Mouse (Mus musculus) forebrain, embryonic 12.5 days (tissue): ENCODE measurements at regions not wholly inside any gene's neighbourhood (a gene's known extent, or its start where the extent isn't known, plus 50 kb on each side); places are given as distances from the start of the nearest gene placed in this dataset.

ENCODE experiments used
- ATAC-seq: fragments of 200-750 bp; cut with Nextera tagmentation; 2 replicates; pipeline ENCODE4 v1.8.0; 2017; ENCODE audit warnings: moderate TSS enrichment; ENCODE audit not compliant: low FRiP score
- H3K27ac ChIP-seq: fragments of 300-500 bp; sonication (generic); 2 replicates; pipeline ENCODE4 v1.5.1; 2016; ENCODE audit warnings: mild to moderate bottlenecking
- H3K27me3 ChIP-seq: fragments of 300-500 bp; sonication (generic); 2 replicates; pipeline ENCODE4 v1.6.1; 2016; ENCODE audit warnings: mild to moderate bottlenecking
- H3K36me3 ChIP-seq: fragments of 300-500 bp; sonication (generic); replicated peaks from 2 replicates; pipeline ENCODE4 v1.6.1; 2016; ENCODE audit warnings: mild to moderate bottlenecking
- H3K4me1 ChIP-seq: fragments of 300-500 bp; sonication (generic); 2 replicates; pipeline ENCODE4 v1.6.1; 2016
- H3K4me2 ChIP-seq: fragments of 300-500 bp; sonication (generic); 2 replicates; pipeline ENCODE4 v1.6.1; 2016; ENCODE audit warnings: mild to moderate bottlenecking, moderate library complexity
- H3K4me3 ChIP-seq: fragments of 300-500 bp; sonication (generic); replicated peaks from 2 replicates; pipeline ENCODE4 v1.5.1; 2016; ENCODE audit warnings: mild to moderate bottlenecking
- H3K9ac ChIP-seq: fragments of 300-500 bp; sonication (generic); 2 replicates; pipeline ENCODE4 v1.6.1; 2016; ENCODE audit warnings: mild to moderate bottlenecking
- H3K9me3 ChIP-seq: fragments of 300-500 bp; sonication (generic); 2 replicates; pipeline ENCODE4 v1.6.1; 2016
- WGBS: fragments of 180-500 bp; shearing (Covaris S2); methylation state at CpG from one replicate; pipeline ENCODE4 v1.1.7; 2016; 5-methylcytosine and 5-hydroxymethylcytosine counted together

GRCm38 (mm10) chr6:51180881-51181875, 251.3 kb upstream of the Nfe2l3 start:
- ATAC-seq: no peak
- Histone ChIP-seq H3K4me2 (no peak overlapping the region), H3K36me3 (no peaks in the 10 kb centered on the region), H3K9ac (no peak overlapping the region), H3K4me3 (no peak overlapping the region), H3K4me1 (no peaks in the 10 kb centered on the region), H3K27me3 (peaks cover 69% of the 10 kb centered on the region), H3K27ac (no peak overlapping the region), H3K9me3 (no peaks in the 10 kb centered on the region)
- 6% methylated on average over 11 of the region's 11 CpGs for WGBS

- Histone ChIP-seq H3K9ac (no peak overlapping the region), H3K4me1 (no peaks in the 10 kb centered on the region), H3K4me2 (no peak overlapping the region), H3K27me3 (peaks cover 69% of the 10 kb centered on the region), H3K27ac (no peak overlapping the region), H3K4me3 (no peak overlapping the region), H3K36me3 (no peaks in the 10 kb centered on the region), H3K9me3 (no peaks in the 10 kb centered on the region)
- no peak for ATAC-seq
- 24% methylated on average over 10 of the region's 10 CpGs for WGBS
Observed at GRCm38 (mm10) chr6:51181905-51182304, 250.6 kb upstream of the Nfe2l3 start.

DNA sequence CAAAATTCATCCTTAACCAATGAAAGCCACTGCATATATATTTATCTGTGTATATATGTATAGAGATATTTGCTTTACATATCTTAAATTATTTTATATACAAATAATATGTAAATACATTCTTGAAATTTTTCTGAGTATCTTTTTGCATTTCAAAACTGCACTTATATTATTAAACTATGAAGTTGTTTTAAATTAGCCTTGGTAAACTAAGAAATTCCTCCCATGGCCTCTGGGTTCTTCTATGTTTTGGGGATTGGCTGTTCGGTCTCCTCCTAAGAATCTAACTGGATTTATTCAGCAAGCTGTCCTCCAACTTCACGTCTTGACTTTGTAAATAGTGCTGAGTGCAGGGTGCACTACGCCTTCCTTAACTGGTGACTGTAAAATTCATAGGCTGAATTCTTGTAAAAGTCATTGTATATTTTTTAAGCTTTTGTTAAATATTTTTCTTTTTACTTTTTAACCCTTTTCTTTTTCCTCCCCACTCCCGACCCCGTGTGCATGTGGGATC, 249.6 kb upstream of the Nfe2l3 start:
- Histone ChIP-seq H3K27ac (no peak overlapping the region), H3K4me1 (no peaks in the 10 kb centered on the region), H3K4me2 (no peak overlapping the region), H3K36me3 (no peaks in the 10 kb centered on the region), H3K27me3 (peaks cover 69% of the 10 kb centered on the region), H3K9me3 (no peaks in the 10 kb centered on the region), H3K9ac (no peak overlapping the region), H3K4me3 (no peak overlapping the region)
- no peak for ATAC-seq
- WGBS: 10% methylated on average over 5 of the region's 5 CpGs

DNA sequence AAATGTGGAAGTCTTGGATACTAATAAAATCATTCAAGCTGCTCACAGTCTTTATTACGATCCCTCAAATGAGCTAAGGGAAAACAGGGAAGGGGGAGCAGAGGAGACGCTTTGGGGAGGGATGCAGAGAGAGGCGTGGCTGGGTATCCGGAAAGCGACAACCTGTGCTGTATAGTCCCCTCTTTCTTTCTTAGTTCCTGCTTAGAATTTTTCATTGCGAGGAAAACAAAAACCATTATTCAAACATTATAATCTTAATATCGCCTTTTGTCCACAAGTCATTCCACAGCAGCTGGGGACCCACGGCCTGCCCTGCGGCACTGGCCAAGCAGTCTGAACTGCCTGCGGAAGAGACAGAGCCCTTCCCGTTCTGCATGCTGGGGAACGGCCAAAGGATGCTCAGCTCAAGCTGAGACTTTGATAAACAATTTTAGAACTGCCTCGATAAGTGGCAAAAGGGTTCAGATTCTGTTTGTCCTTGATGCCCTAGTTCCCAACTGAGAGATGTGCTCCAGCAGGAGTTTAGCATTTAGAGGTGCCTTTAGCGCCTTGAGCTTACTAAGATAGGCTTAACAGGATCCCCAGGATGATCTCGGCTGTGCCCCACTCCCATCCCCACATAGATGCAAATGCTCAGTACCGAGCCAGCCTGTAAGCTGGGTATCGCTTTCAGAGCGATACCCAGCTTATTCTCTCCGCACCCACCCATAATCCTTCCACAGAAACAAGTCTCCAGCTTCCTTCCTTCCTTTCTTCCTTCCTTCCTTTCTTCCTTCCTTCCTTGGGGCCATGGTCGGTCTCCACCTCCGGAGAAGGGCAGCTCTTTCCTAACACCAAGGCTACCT, 248.7 kb upstream of the Nfe2l3 start:
- under 1% methylated on average over 21 of the region's 21 CpGs for WGBS
- Histone ChIP-seq H3K4me1 (no peaks in the 10 kb centered on the region), H3K4me3 (no peak overlapping the region), H3K36me3 (no peaks in the 10 kb centered on the region), H3K27me3 (peaks cover 77% of the 10 kb centered on the region), H3K9me3 (no peaks in the 10 kb centered on the region), H3K9ac (no peak overlapping the region), H3K4me2 (no peak overlapping the region), H3K27ac (no peak overlapping the region)
- no peak for ATAC-seq

DNA sequence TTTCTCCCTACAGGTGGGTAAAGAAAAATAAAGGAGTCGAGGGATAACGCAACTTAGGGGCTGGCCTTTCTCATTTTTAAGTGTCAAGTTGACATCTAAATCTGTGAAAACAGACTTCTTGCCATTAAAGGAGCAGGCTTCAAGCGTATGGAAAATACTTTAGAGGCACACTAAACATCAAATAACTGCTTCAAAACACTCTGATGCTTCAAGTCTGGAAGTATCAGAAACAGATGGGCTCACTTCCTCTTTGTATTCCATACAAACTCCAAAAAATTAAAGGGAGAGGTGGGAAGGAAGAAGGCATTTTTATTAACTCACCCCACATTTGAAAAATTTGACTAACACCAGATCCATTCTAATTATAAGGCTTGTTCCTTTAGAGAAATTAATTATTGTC, 248.0 kb upstream of the Nfe2l3 start:
- WGBS: 2% methylated on average over 3 of the region's 3 CpGs
- ATAC-seq: no peak
- H3K9ac ChIP-seq: no peak overlapping the region
- H3K9me3 ChIP-seq: no peaks in the 10 kb centered on the region
- H3K4me1 ChIP-seq: no peaks in the 10 kb centered on the region
- no peak overlapping the region for H3K4me3 ChIP-seq
- peaks cover 84% of the 10 kb centered on the region for H3K27me3 ChIP-seq
- H3K36me3 ChIP-seq: no peaks in the 10 kb centered on the region
- no peak overlapping the region for H3K27ac ChIP-seq
- H3K4me2 ChIP-seq: no peak overlapping the region

GRCm38 (mm10) chr6:51185201-51185600, 247.3 kb upstream of the Nfe2l3 start:
- WGBS: 18% methylated on average over 6 of the region's 6 CpGs
- no peaks in the 10 kb centered on the region for H3K9me3 ChIP-seq
- no peak overlapping the region for H3K27ac ChIP-seq
- H3K36me3 ChIP-seq: no peaks in the 10 kb centered on the region
- no peak overlapping the region for H3K9ac ChIP-seq
- H3K4me2 ChIP-seq: no peak overlapping the region
- no peak for ATAC-seq
- peaks cover 89% of the 10 kb centered on the region for H3K27me3 ChIP-seq
- H3K4me1 ChIP-seq: no peaks in the 10 kb centered on the region
- H3K4me3 ChIP-seq: no peak overlapping the region

GRCm38 (mm10) chr6:51189173-51189572, 243.3 kb upstream of the Nfe2l3 start:
- Histone ChIP-seq H3K4me1 (peaks cover 4% of the 10 kb centered on the region; the same call in 1 of the 2 replicates), H3K27ac (no peak overlapping the region), H3K4me2 (no peak overlapping the region), H3K9ac (no peak overlapping the region), H3K36me3 (no peaks in the 10 kb centered on the region), H3K27me3 (peaks cover 96% of the 10 kb centered on the region), H3K4me3 (no peak overlapping the region), H3K9me3 (no peaks in the 10 kb centered on the region)
- ATAC-seq: no peak
- 78% methylated on average over 3 of the region's 3 CpGs for WGBS

GRCm38 (mm10) chr6:51192826-51193225, 239.6 kb upstream of the Nfe2l3 start:
- H3K9me3 ChIP-seq: no peaks in the 10 kb centered on the region

DNA sequence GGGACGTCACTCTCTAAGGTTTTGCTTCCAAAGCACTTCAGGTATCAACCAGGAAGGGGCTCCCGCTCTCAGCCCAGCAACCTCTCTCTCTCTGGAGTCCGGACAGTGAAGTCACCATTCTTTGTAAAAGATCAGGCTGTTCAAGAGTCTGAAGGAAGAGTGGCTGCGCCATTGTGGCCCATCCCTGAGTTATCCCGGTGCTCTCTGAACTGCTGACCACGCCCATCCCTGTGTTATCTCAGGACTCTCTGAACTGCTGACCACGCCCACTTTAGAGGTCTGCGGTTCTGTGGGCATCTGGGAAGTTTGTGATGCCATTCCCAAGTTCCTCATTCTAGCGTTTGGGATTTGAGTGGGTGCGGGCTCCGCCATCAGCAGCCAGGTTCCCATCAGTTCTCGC, 239.1 kb upstream of the Nfe2l3 start:
- H3K4me3 ChIP-seq: no peak overlapping the region
- no peak overlapping the region for H3K9ac ChIP-seq
- H3K9me3 ChIP-seq: no peaks in the 10 kb centered on the region
- 12% methylated on average over 12 of the region's 12 CpGs for WGBS
- H3K4me2 ChIP-seq: peak overlapping the region; percentile 11; the same call in 1 of the 2 replicates
- no peaks in the 10 kb centered on the region for H3K36me3 ChIP-seq
- H3K27me3 ChIP-seq: peaks cover 82% of the 10 kb centered on the region
- peaks cover 4% of the 10 kb centered on the region; the same call in 1 of the 2 replicates for H3K4me1 ChIP-seq
- H3K27ac ChIP-seq: no peak overlapping the region
- ATAC-seq: no peak

More at GRCm38 (mm10) chr6:51192826-51193225, 239.6 kb upstream of the Nfe2l3 start:
- 0 out of 2 replicates have a peak overlapping the region, but pooled peaks have one; percentile 11 for H3K4me2 ChIP-seq
- H3K4me1 ChIP-seq: peaks cover 4% of the 10 kb centered on the region; the same call in 1 of the 2 replicates
- H3K27me3 ChIP-seq: peaks cover 88% of the 10 kb centered on the region
- no peaks in the 10 kb centered on the region for H3K36me3 ChIP-seq
- no peak overlapping the region for H3K9ac ChIP-seq
- ATAC-seq: no peak
- H3K27ac ChIP-seq: no peak overlapping the region
- 34% methylated on average over 8 of the region's 8 CpGs for WGBS
- no peak overlapping the region for H3K4me3 ChIP-seq

DNA sequence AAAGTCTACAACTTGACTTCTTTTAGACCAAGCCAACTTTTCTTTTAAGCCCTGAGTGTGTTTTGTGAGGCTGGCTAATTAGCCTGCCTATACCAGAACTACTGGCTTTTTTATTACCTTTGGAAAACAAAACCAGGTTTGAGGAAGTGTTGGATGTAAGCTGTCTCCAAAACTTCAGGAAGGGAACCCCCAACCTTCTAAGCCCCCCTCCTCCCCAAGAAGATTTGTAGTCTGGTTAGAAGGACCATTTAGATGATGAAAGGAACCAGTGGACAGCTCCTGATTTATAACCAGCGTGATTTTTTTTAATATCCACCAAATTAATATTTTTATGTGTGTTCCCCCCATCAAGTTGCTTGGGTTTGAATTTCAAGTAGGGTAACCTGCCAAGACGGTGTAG, 236.1 kb upstream of the Nfe2l3 start:
- Histone ChIP-seq H3K27me3 (peaks cover 65% of the 10 kb centered on the region), H3K4me1 (peaks cover 4% of the 10 kb centered on the region; the same call in 1 of the 2 replicates), H3K9ac (no peak overlapping the region), H3K36me3 (no peaks in the 10 kb centered on the region), H3K4me3 (no peak overlapping the region), H3K4me2 (no peak overlapping the region), H3K9me3 (no peaks in the 10 kb centered on the region), H3K27ac (no peak overlapping the region)
- 94% methylated on average over 2 of the region's 2 CpGs for WGBS
- no peak for ATAC-seq

GRCm38 (mm10) chr6:51197000-51197774, 235.3 kb upstream of the Nfe2l3 start:
- peaks cover 57% of the 10 kb centered on the region for H3K27me3 ChIP-seq
- no peaks in the 10 kb centered on the region for H3K9me3 ChIP-seq
- no peak for ATAC-seq
- no peak overlapping the region for H3K27ac ChIP-seq
- H3K4me1 ChIP-seq: peaks cover 4% of the 10 kb centered on the region; the same call in 1 of the 2 replicates
- no peaks in the 10 kb centered on the region for H3K36me3 ChIP-seq
- H3K4me3 ChIP-seq: no peak overlapping the region
- H3K9ac ChIP-seq: no peak overlapping the region
- WGBS: 85% methylated on average over 16 of the region's 16 CpGs
- H3K4me2 ChIP-seq: no peak overlapping the region
